Mouse (Mus musculus) lung, postnatal 0 days (tissue): Measurements from ENCODE around the gene Camta1. TPM values are rescaled to one million over a fixed set of nuclear protein-coding genes. Genes with fewer than 3 reads are reported as not detected.

Source experiments
- ATAC-seq: fragments of 200-750 bp; cut with Nextera tagmentation; 2 replicates; pipeline ENCODE4 v1.8.0; 2017; ENCODE audit warnings: moderate library complexity
- DNase-seq: peaks from one replicate; pipeline ENCODE4 v3.0.0-alpha.2; 2016; ENCODE audit warnings: low spot score
- H3K27ac ChIP-seq: fragments of 300-500 bp; sonication (generic); 2 replicates; pipeline ENCODE4 v1.5.1; 2014; ENCODE audit warnings: antibody characterized with exemption, mild to moderate bottlenecking, low read length, mixed read lengths
- H3K27me3 ChIP-seq: fragments of 300-500 bp; sonication (generic); replicated peaks from 2 replicates; pipeline ENCODE4 v1.6.1; 2014; ENCODE audit warnings: low read length, mixed read lengths; ENCODE audit not compliant: insufficient read depth
- H3K36me3 ChIP-seq: fragments of 300-500 bp; sonication (generic); 2 replicates; pipeline ENCODE4 v1.6.1; 2014; ENCODE audit warnings: low read length, mixed read lengths; ENCODE audit not compliant: insufficient read depth
- H3K4me1 ChIP-seq: fragments of 300-500 bp; sonication (generic); 2 replicates; pipeline ENCODE4 v1.6.1; 2014; ENCODE audit warnings: antibody characterized with exemption, low read depth, low read length, mixed read lengths; ENCODE audit not compliant: insufficient read depth
- H3K4me2 ChIP-seq: fragments of 300-500 bp; sonication (generic); replicated peaks from 2 replicates; pipeline ENCODE4 v1.6.1; 2014; ENCODE audit warnings: low read depth, mild to moderate bottlenecking, low read length, moderate library complexity, mixed read lengths
- H3K4me3 ChIP-seq: fragments of 300-500 bp; sonication (generic); 2 replicates; pipeline ENCODE4 v1.5.1; 2014; ENCODE audit warnings: low read depth, low read length
- H3K9ac ChIP-seq: fragments of 300-500 bp; sonication (generic); replicated peaks from 2 replicates; pipeline ENCODE4 v1.6.1; 2014; ENCODE audit warnings: low read depth, mild to moderate bottlenecking
- H3K9me3 ChIP-seq: fragments of 300-500 bp; sonication (generic); 2 replicates; pipeline ENCODE4 v1.6.1; 2016; ENCODE audit warnings: low read length, mixed read lengths
- CTCF ChIP-seq: IDR thresholded peaks from 2 replicates; pipeline ENCODE4 v1.5.1; 2016; ENCODE audit warnings: antibody characterized with exemption, mild to moderate bottlenecking
- EP300 ChIP-seq: IDR thresholded peaks from 2 replicates; pipeline ENCODE4 v1.6.1; 2016; ENCODE audit warnings: antibody characterized with exemption, mild to moderate bottlenecking, control low read depth
- WGBS: fragments of 180-500 bp; shearing (Covaris S2); extraction: QIAGEN DNeasy Blood & Tissue Kit; methylation state at CpG from one replicate; pipeline ENCODE4 v1.1.7; 2014; 5-methylcytosine and 5-hydroxymethylcytosine counted together
- polyA plus RNA-seq: library from polyadenylated mRNA; unstranded; fragments of >200 nt; fragmentation: Nextera tagmentation; extraction: Ambion mirVana; gene quantifications from 2 replicates; pipeline ENCODE4 v1.2.1, GENCODE M21; 2015

The Camta1 gene
- polyA plus RNA-seq, 1 experiment from 2014 or later: 86.4 TPM

DNA sequence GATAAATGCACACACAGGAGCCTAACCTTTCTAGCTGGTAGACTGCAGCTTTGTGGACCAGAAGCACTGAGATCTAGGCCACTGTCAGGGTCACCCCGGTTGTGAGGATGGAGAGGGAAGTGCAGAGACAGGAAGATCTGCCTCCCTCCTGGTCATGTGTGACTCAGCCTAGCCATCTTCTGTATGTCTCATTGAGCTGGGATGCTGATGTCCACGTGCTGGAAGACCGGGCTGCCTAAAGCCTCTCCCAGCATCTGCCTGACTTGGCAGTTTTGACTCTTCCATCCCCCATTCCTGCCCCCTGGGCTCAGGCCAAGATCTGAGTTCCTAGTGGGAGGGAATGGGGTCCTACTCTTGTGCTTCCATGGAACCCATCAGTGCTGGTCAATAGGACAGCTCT, 557.7 kb downstream of the Camta1 start:
- no peak for DNase-seq
- ATAC-seq: no peak
- Histone ChIP-seq H3K27ac (no peak overlapping the region), H3K4me1 (no peaks in the 10 kb centered on the region), H3K27me3 (no peaks in the 10 kb centered on the region), H3K4me2 (no peak overlapping the region), H3K9me3 (no peaks in the 10 kb centered on the region), H3K36me3 (no peaks in the 10 kb centered on the region), H3K4me3 (no peak overlapping the region), H3K9ac (no peak overlapping the region)
- TF ChIP-seq EP300: no peak
- no peak for TF ChIP-seq CTCF
- WGBS: 65% methylated on average over 3 of the region's 3 CpGs

DNA sequence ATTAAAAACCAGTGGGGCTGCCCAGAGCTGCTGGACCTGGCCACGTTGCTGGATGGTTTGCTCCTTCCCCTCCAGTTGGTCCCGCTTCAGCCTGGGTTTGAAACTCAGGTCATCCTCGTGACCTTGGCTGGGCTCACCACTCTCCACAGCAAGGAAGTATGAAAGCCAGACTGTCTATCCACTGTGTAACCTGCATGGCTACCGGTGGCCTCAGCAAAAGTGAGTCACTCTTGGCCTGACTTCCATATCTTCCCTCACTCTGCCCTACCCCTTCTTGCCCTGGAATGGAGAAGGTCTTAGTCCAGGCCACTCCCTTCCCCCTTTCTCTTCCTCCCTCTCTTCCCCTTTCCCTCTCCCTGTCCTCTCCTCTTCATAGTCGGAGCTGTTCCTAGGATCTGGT, 558.2 kb downstream of the Camta1 start:
- no peaks in the 10 kb centered on the region for H3K27me3 ChIP-seq
- H3K4me3 ChIP-seq: no peak overlapping the region
- 75% methylated on average over 5 of the region's 5 CpGs for WGBS
- no peaks in the 10 kb centered on the region for H3K9me3 ChIP-seq
- no peaks in the 10 kb centered on the region for H3K4me1 ChIP-seq
- H3K36me3 ChIP-seq: no peaks in the 10 kb centered on the region
- TF ChIP-seq CTCF (no peak), EP300 (no peak)
- H3K9ac ChIP-seq: no peak overlapping the region
- ATAC-seq (no peak), DNase-seq (no peak)
- no peak overlapping the region for H3K27ac ChIP-seq
- H3K4me2 ChIP-seq: no peak overlapping the region

DNA sequence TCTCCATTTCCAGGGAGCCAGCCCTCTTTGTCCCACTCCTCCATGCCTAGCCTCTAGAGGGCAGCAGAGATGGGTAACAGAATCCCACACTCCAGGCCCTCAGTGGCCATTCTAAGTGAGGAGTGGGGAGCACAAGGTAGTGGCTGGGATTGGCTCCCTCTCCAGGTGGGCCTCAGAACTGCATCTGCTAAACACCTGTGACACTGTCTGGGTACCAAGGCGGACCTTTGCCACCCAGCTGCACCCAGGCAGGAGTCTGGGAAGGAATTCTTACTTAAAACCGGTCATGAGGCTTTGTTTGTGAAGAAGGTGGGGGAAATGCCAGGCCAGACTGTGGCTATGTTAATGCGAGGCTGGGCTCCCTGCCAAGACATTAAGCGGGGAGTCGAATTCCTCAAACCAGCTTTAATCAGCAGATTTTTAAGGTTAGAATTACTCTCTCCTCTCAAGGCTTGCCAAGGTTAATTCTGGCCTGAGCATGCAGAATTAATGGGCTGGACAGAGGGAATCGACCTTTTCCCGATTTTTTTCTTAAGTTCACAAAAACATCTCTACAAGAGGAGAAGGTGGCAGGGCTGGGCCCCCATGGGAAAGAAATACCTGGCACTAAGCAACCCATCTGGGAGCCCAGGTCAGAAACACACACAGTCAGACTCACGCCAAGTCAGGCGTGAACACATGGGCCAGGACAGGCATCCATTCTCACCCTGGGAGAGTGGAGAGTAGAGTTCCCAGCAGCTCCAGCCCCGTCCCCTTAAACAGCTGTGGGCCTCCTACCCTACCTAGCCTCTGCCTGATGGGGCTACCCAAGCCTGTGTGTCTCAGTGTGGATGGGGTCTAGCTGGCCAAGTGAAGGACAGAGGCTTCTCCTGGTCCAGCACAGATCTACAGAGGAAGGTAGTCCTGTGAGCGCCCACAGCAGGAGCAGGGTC, 559.2 kb downstream of the Camta1 start:
- H3K36me3 ChIP-seq: no peaks in the 10 kb centered on the region
- H3K27ac ChIP-seq: no peak overlapping the region
- peak; percentile 50; the same call in 1 of the 2 replicates for ATAC-seq
- H3K9me3 ChIP-seq: no peaks in the 10 kb centered on the region
- no peaks in the 10 kb centered on the region for H3K27me3 ChIP-seq
- 29% methylated on average over 11 of the region's 11 CpGs for WGBS
- no peak overlapping the region for H3K4me2 ChIP-seq
- peak; percentile 46 for DNase-seq
- H3K9ac ChIP-seq: no peak overlapping the region
- H3K4me3 ChIP-seq: no peak overlapping the region
- no peak for TF ChIP-seq EP300
- TF ChIP-seq CTCF: peak; percentile 78
- H3K4me1 ChIP-seq: no peaks in the 10 kb centered on the region

DNA sequence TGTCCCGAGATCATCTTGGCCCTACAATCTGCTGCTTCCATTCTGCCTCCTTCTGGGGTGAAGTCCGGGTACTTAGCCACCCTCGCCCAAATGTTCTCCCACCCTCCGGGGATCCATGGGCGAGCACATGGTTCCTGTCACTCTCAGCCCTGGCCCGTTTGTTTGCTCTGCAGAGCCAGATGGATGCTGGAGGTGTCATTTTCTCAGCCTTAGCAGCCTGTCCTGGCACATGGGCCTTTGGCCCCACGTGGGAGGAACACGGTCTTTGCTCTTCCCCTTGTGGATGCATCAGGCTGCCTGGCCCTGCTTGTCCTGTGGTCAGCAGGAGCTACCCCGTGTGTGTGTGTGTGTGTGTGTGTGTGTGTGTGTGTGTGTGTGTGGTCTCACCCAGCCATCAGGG, 560.3 kb downstream of the Camta1 start:
- TF ChIP-seq EP300: no peak
- TF ChIP-seq CTCF: no peak
- Histone ChIP-seq H3K4me2 (no peak overlapping the region), H3K9ac (no peak overlapping the region), H3K36me3 (no peaks in the 10 kb centered on the region), H3K4me1 (no peaks in the 10 kb centered on the region), H3K4me3 (no peak overlapping the region), H3K27ac (no peak overlapping the region), H3K9me3 (no peaks in the 10 kb centered on the region), H3K27me3 (no peaks in the 10 kb centered on the region)
- 31% methylated on average over 9 of the region's 9 CpGs for WGBS
- DNase-seq: no peak
- no peak for ATAC-seq

DNA sequence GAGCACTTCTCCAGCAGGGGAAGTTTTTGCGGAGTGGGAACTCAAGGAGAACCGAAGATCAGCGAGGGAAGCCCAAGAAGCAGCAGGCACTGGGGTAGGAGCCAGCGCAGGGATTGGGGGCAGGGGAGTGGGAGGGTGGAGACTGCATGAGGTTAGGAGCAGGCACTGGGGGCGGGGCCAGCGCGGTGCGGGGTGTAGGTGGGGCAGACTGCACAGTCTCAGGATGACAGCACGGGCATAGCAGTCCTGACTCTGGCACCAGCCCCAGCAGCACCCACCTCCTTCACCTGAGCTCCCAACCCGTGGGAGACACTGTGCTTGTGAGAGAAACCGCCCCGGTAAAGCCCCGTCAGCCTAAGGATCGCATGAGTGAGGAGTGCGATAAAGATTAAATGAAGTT, 561.0 kb downstream of the Camta1 start:
- WGBS: 10% methylated on average over 15 of the region's 15 CpGs
- TF ChIP-seq CTCF: no peak
- no peaks in the 10 kb centered on the region for H3K36me3 ChIP-seq
- no peak overlapping the region for H3K4me2 ChIP-seq
- H3K9me3 ChIP-seq: no peaks in the 10 kb centered on the region
- H3K27me3 ChIP-seq: no peaks in the 10 kb centered on the region
- no peak for DNase-seq
- H3K9ac ChIP-seq: no peak overlapping the region
- ATAC-seq: no peak
- H3K27ac ChIP-seq: no peak overlapping the region
- H3K4me3 ChIP-seq: no peak overlapping the region
- H3K4me1 ChIP-seq: no peaks in the 10 kb centered on the region

DNA sequence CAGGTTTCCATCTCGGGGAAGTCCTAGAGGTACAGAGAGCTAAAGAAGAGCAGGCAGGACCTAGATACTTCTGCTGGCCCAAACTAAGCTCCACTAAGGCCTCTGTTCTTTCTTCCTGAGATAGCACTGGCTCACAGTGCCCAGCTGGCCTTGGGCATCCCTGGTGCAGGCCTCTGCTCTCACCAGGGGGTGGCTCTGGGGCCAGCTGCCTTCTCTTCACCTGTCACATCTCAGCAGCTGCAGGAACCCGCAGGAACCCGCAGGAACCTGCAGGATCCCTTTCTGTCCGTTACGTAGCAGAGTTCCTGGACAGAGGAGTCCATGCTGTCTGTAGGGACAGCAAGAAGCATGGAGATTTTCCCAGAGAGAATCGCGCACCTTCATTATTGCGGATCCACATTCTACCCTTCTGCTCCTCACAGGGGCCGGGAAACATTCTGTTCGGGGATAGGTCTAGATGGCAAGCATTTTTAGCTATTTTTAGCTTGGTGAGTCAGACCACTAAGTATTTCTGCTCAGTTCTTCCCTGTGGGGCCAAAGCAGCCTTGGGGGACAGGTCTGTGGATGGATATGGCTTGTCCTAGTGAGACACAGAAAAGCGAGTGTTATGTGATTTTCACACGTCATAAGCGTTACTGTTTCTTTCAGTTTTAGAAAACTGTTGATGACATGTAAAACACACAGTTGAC, 566.0 kb downstream of the Camta1 start:
- H3K36me3 ChIP-seq: no peaks in the 10 kb centered on the region
- H3K27ac ChIP-seq: no peak overlapping the region
- H3K9me3 ChIP-seq: no peaks in the 10 kb centered on the region
- ATAC-seq (no peak), DNase-seq (no peak)
- no peaks in the 10 kb centered on the region for H3K27me3 ChIP-seq
- H3K4me1 ChIP-seq: no peaks in the 10 kb centered on the region
- H3K9ac ChIP-seq: no peak overlapping the region
- H3K4me2 ChIP-seq: no peak overlapping the region
- H3K4me3 ChIP-seq: no peak overlapping the region
- WGBS: 62% methylated on average over 13 of the region's 13 CpGs
- no peak for TF ChIP-seq CTCF
- no peak for TF ChIP-seq EP300
